Mouse (Mus musculus) limb, embryonic 15.5 days (tissue): ENCODE measurements around the gene Fitm1. TPM values are rescaled to one million over a fixed set of nuclear protein-coding genes. Genes with fewer than 3 reads are reported as not detected.

Experiments
- ATAC-seq: fragments of 200-750 bp; cut with Nextera tagmentation; 2 replicates; pipeline ENCODE4 v1.8.0; 2017; ENCODE audit warnings: low read depth, moderate TSS enrichment; ENCODE audit not compliant: insufficient number of reproducible peaks, low FRiP score, low TSS enrichment
- H3K27ac ChIP-seq: fragments of 300-500 bp; sonication (generic); 2 replicates; pipeline ENCODE4 v1.5.1; 2015; ENCODE audit warnings: moderate library complexity, mild to moderate bottlenecking, inconsistent platforms
- H3K27me3 ChIP-seq: fragments of 300-500 bp; sonication (generic); 2 replicates; pipeline ENCODE4 v1.6.1; 2015; ENCODE audit warnings: inconsistent platforms
- H3K36me3 ChIP-seq: fragments of 300-500 bp; sonication (generic); 2 replicates; pipeline ENCODE4 v1.6.1; 2015; ENCODE audit warnings: inconsistent platforms
- H3K4me1 ChIP-seq: fragments of 300-500 bp; sonication (generic); 2 replicates; pipeline ENCODE4 v1.6.1; 2015; ENCODE audit warnings: inconsistent platforms
- H3K4me2 ChIP-seq: fragments of 300-500 bp; sonication (generic); 2 replicates; pipeline ENCODE4 v1.6.1; 2015; ENCODE audit warnings: mild to moderate bottlenecking, inconsistent platforms
- H3K4me3 ChIP-seq: fragments of 300-500 bp; sonication (generic); 2 replicates; pipeline ENCODE4 v1.5.1; 2015; ENCODE audit warnings: mild to moderate bottlenecking, inconsistent platforms
- H3K9ac ChIP-seq: fragments of 300-500 bp; sonication (generic); 2 replicates; pipeline ENCODE4 v1.6.1; 2015; ENCODE audit warnings: inconsistent platforms
- H3K9me3 ChIP-seq: fragments of 300-500 bp; sonication (generic); 2 replicates; pipeline ENCODE4 v1.6.1; 2016; ENCODE audit warnings: inconsistent platforms
- WGBS: fragments of 180-500 bp; shearing (Covaris S2); methylation state at CpG from one replicate; pipeline ENCODE4 v1.1.7; 2015; 5-methylcytosine and 5-hydroxymethylcytosine counted together
- polyA plus RNA-seq: library from polyadenylated mRNA; unstranded; fragments of >200 nt; fragmentation: Nextera tagmentation; extraction: Ambion mirVana; gene quantifications from 2 replicates; pipeline ENCODE4 v1.2.1, GENCODE M21; 2015

Fitm1 gene
- polyA plus RNA-seq, 1 experiment from 2014 or later = 17.3 TPM

GRCm38 (mm10) chr14:55555788-55556187 lies 19.6 kb upstream of the Fitm1 start:
- WGBS = 65% methylated on average over 3 of the region's 3 CpGs

GRCm38 (mm10) chr14:55557003-55557402 lies 18.4 kb upstream of the Fitm1 start:
- WGBS = 26% methylated on average over 5 of the region's 5 CpGs

More at GRCm38 (mm10) chr14:55555788-55556187, 19.6 kb upstream of the Fitm1 start:
- no peak overlapping the region for H3K4me2 ChIP-seq
- no peaks in the 10 kb centered on the region for H3K9me3 ChIP-seq
- H3K4me1 ChIP-seq = peaks cover 4% of the 10 kb centered on the region; the same call in 1 of the 2 replicates
- H3K9ac ChIP-seq = no peak overlapping the region
- no peak for ATAC-seq
- H3K27ac ChIP-seq = no peak overlapping the region
- H3K36me3 ChIP-seq = no peaks in the 10 kb centered on the region
- no peak overlapping the region for H3K4me3 ChIP-seq
- no peaks in the 10 kb centered on the region for H3K27me3 ChIP-seq

GRCm38 (mm10) chr14:55557587-55557986 lies 17.8 kb upstream of the Fitm1 start:
- H3K36me3 ChIP-seq = no peaks in the 10 kb centered on the region
- no peaks in the 10 kb centered on the region for H3K9me3 ChIP-seq
- H3K4me1 ChIP-seq = peaks cover 18% of the 10 kb centered on the region
- no peak overlapping the region for H3K9ac ChIP-seq
- H3K27ac ChIP-seq = no peak overlapping the region
- H3K4me3 ChIP-seq = no peak overlapping the region
- no peak overlapping the region for H3K4me2 ChIP-seq
- no peaks in the 10 kb centered on the region for H3K27me3 ChIP-seq
- ATAC-seq = no peak
- WGBS = 86% methylated on average over 3 of the region's 3 CpGs

More at GRCm38 (mm10) chr14:55557003-55557402, 18.4 kb upstream of the Fitm1 start:
- H3K27ac ChIP-seq = no peak overlapping the region
- H3K27me3 ChIP-seq = no peaks in the 10 kb centered on the region
- H3K36me3 ChIP-seq = no peaks in the 10 kb centered on the region
- H3K9me3 ChIP-seq = no peaks in the 10 kb centered on the region
- H3K4me1 ChIP-seq = peaks cover 15% of the 10 kb centered on the region
- H3K9ac ChIP-seq = no peak overlapping the region
- no peak overlapping the region for H3K4me2 ChIP-seq
- no peak overlapping the region for H3K4me3 ChIP-seq
- no peak for ATAC-seq

- Histone ChIP-seq H3K9ac (no peak overlapping the region), H3K27me3 (no peaks in the 10 kb centered on the region), H3K27ac (no peak overlapping the region), H3K4me2 (peak overlapping the region; percentile 61), H3K36me3 (peaks cover 7% of the 10 kb centered on the region; the same call in 1 of the 2 replicates), H3K9me3 (no peaks in the 10 kb centered on the region), H3K4me1 (peaks cover 18% of the 10 kb centered on the region), H3K4me3 (peak overlapping the region; percentile 68)
- no peak for ATAC-seq
- WGBS = 49% methylated on average over 6 of the region's 6 CpGs
These were observed 16.5 kb upstream of the Fitm1 start for GRCm38 (mm10) chr14:55558740-55559448.

GRCm38 (mm10) chr14:55559799-55560201 lies 15.6 kb upstream of the Fitm1 start, which contains the start of gene Dcaf11:
Gene Dcaf11, plus strand, starts transcription at chr14:55560006.
- peaks cover 18% of the 10 kb centered on the region for H3K4me1 ChIP-seq
- peak within 1 kb of the TSS; percentile 78 for H3K4me2 ChIP-seq
- peak within 1 kb of the TSS; percentile 69 for H3K9ac ChIP-seq
- no peaks in the 10 kb centered on the region for H3K27me3 ChIP-seq
- under 1% methylated on average over 27 of the region's 27 CpGs for WGBS
- H3K9me3 ChIP-seq = no peaks in the 10 kb centered on the region
- H3K27ac ChIP-seq = peak within 1 kb of the TSS; percentile 99
- peak within 1 kb of the TSS; percentile 68 for H3K4me3 ChIP-seq
- ATAC-seq = peak; percentile 70
- H3K36me3 ChIP-seq = peaks cover 16% of the 10 kb centered on the region

GRCm38 (mm10) chr14:55560202-55561073 lies 15.0 kb upstream of the Fitm1 start, which contains the start of gene A730061H03Rik:
Gene A730061H03Rik, minus strand, starts transcription at chr14:55560406.
- Histone ChIP-seq H3K27me3 (no peaks in the 10 kb centered on the region), H3K27ac (peak within 1 kb of the TSS; percentile 99), H3K36me3 (peaks cover 22% of the 10 kb centered on the region), H3K4me2 (peak within 1 kb of the TSS; percentile 78), H3K9ac (peak within 1 kb of the TSS; percentile 69), H3K4me1 (peaks cover 18% of the 10 kb centered on the region), H3K4me3 (peak within 1 kb of the TSS; percentile 68), H3K9me3 (no peaks in the 10 kb centered on the region)
- WGBS = under 1% methylated on average over 51 of the region's 51 CpGs
- peak; percentile 97 for ATAC-seq

- H3K27me3 ChIP-seq = no peaks in the 10 kb centered on the region
- peaks cover 18% of the 10 kb centered on the region for H3K4me1 ChIP-seq
- H3K4me3 ChIP-seq = peak overlapping the region; percentile 68; the same call in 1 of the 2 replicates
- no peak for ATAC-seq
- WGBS = 77% methylated on average over 10 of the region's 10 CpGs
- peaks cover 36% of the 10 kb centered on the region for H3K36me3 ChIP-seq
- 0 out of 2 replicates have a peak overlapping the region, but pooled peaks have one; percentile 10 for H3K9ac ChIP-seq
- no peaks in the 10 kb centered on the region for H3K9me3 ChIP-seq
- H3K27ac ChIP-seq = no peak overlapping the region
- no peak overlapping the region for H3K4me2 ChIP-seq
These were observed 13.6 kb upstream of the Fitm1 start for GRCm38 (mm10) chr14:55561860-55562259.

GRCm38 (mm10) chr14:55563249-55563648 lies 12.2 kb upstream of the Fitm1 start:
- no peaks in the 10 kb centered on the region for H3K27me3 ChIP-seq
- ATAC-seq = no peak
- H3K4me1 ChIP-seq = peaks cover 15% of the 10 kb centered on the region
- H3K9ac ChIP-seq = no peak overlapping the region
- no peak overlapping the region for H3K27ac ChIP-seq
- H3K4me3 ChIP-seq = no peak overlapping the region
- 90% methylated on average over 11 of the region's 11 CpGs for WGBS
- H3K36me3 ChIP-seq = peaks cover 48% of the 10 kb centered on the region
- no peak overlapping the region for H3K4me2 ChIP-seq
- no peaks in the 10 kb centered on the region for H3K9me3 ChIP-seq

GRCm38 (mm10) chr14:55565748-55566147 lies 9.7 kb upstream of the Fitm1 start:
- Histone ChIP-seq H3K4me3 (no peak overlapping the region), H3K27ac (no peak overlapping the region), H3K9me3 (no peaks in the 10 kb centered on the region), H3K4me1 (peaks cover 15% of the 10 kb centered on the region), H3K36me3 (peaks cover 63% of the 10 kb centered on the region), H3K27me3 (no peaks in the 10 kb centered on the region), H3K9ac (no peak overlapping the region), H3K4me2 (no peak overlapping the region)
- 82% methylated on average over 3 of the region's 3 CpGs for WGBS
- no peak for ATAC-seq

- H3K9me3 ChIP-seq = no peaks in the 10 kb centered on the region
- no peaks in the 10 kb centered on the region for H3K27me3 ChIP-seq
- no peak for ATAC-seq
- no peak overlapping the region for H3K27ac ChIP-seq
- peaks cover 63% of the 10 kb centered on the region for H3K36me3 ChIP-seq
- no peak overlapping the region for H3K4me3 ChIP-seq
- no peaks in the 10 kb centered on the region for H3K4me1 ChIP-seq
- WGBS = 92% methylated on average over 3 of the region's 3 CpGs
- no peak overlapping the region for H3K4me2 ChIP-seq
- no peak overlapping the region for H3K9ac ChIP-seq
These were observed 7.9 kb upstream of the Fitm1 start for GRCm38 (mm10) chr14:55567496-55567895.

GRCm38 (mm10) chr14:55570588-55570987 lies 4.8 kb upstream of the Fitm1 start:
- no peak overlapping the region for H3K4me2 ChIP-seq
- H3K4me1 ChIP-seq = no peaks in the 10 kb centered on the region
- no peak overlapping the region for H3K4me3 ChIP-seq
- no peaks in the 10 kb centered on the region for H3K27me3 ChIP-seq
- no peak for ATAC-seq
- peaks cover 39% of the 10 kb centered on the region for H3K36me3 ChIP-seq
- no peak overlapping the region for H3K9ac ChIP-seq
- H3K9me3 ChIP-seq = no peaks in the 10 kb centered on the region
- H3K27ac ChIP-seq = no peak overlapping the region
- WGBS = 90% methylated on average over 2 of the region's 2 CpGs

GRCm38 (mm10) chr14:55571760-55572159 lies 3.7 kb upstream of the Fitm1 start:
- H3K4me3 ChIP-seq = no peak overlapping the region
- no peak overlapping the region for H3K4me2 ChIP-seq
- H3K9me3 ChIP-seq = no peaks in the 10 kb centered on the region
- H3K4me1 ChIP-seq = peaks cover 4% of the 10 kb centered on the region; the same call in 1 of the 2 replicates
- H3K27ac ChIP-seq = no peak overlapping the region
- peaks cover 28% of the 10 kb centered on the region for H3K36me3 ChIP-seq
- ATAC-seq = no peak
- no peak overlapping the region for H3K9ac ChIP-seq
- no peaks in the 10 kb centered on the region for H3K27me3 ChIP-seq
